Mouse (Mus musculus): ENCODE measurements around the gene Slc25a39.
"Not testable (repeated sequence)": the region's sequence is repeated elsewhere in the genome, so short reads cannot be mapped to it uniquely, and the experiment has no call there.

Gene Slc25a39

DNA sequence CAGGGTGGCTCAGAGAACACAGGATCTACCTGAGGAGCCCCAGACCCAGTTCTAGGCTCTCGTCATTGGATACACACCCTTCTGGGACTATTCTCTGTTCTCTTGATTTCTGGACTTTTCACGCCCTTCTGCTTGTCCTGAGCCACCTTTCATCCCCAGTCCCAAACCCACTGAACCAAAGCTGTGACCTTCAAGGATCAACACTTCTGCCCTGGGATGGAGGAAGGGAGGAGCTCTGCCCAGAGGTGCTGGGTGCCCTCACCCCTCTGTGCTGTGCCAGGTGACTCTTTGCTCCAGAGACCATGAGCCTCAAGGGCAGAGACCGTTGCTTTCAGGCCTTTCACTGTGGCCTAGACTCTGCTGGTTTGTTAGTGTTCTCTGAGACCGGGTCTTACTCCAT, 38.5 kb downstream of the Slc25a39 start:
- no peak for DNase-seq

DNA sequence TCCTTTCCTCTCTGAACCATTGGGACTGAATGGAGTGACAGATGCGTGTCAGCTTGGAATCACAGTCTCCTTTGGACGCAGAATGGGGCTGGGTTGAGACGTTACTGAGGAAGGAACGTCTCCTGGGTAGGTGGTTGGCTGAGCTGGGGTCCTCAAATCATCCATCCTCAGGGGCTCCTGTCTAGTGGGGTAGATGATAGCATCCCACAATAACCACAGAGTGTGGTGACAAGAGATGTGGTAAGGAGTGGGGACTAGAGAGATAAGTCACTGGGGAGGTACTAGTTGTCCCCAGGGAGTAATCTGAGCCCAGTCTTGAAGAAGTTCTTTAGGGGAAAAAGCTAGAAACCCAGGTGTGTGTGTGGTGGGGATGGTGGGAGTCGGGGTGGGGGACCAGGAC, 39.4 kb downstream of the Slc25a39 start:
- no peak for DNase-seq

DNA sequence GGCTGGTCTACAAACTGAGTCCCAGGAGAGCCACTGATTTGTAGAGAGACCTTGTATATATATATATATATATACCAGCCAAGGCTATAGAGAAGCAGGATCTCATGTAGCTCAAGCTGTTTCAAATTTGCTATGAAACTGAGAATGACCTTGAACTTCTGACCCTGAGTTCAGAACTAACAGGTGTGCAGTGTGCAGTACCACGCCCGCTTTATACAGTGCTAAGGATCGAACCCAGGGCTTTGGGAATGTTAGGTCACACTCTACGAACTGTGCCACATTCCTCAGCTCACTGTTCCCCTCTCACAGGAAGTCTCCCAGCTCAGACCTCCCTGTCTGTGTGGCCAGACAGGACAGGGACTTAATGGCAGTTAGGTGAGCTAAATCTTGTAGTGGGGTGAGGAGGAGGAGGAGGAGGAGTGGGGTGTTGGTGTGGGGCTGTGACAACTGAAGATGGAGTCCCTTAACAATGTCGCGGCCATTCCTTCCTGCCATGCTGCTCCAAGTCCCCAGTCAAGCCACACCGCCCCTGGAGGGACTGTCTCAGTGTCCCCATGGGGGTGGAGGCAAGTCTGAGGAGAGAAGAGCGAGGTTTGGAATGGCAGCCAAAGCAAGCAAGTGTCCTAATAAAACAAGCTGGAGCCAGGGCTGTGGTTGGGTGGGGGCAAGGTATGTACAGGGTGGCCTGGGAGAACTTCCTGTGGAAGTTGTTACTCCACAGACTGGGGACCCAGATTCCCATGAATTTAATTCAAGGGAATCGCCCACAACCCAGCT, 40.1 kb downstream of the Slc25a39 start:
- DNase-seq, result no peak

DNA sequence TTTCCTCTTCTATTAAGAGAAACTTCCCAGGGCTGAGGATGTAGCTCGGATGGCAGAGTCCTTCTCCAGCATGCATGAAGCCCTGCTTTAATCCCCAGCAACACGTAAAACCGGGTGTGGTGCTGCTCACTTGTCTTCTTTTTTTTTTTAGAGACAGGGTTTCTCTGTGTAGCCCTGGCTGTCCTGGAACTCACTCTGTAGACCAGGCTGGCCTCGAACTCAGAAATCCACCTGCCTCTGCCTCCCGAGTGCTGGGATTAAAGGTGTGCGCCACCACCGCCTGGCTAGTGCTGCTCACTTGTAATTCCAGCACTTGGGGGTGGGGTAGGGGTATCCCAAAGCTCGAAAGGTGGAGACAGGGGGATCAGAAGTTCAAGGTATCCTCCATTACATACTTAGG, 41.6 kb downstream of the Slc25a39 start, which contains the start of gene Slc4a1:
Gene Slc4a1, minus strand, starts transcription at position 101 of the 400 bp plus-strand sequence.
- not testable (repeated sequence) for DNase-seq

DNA sequence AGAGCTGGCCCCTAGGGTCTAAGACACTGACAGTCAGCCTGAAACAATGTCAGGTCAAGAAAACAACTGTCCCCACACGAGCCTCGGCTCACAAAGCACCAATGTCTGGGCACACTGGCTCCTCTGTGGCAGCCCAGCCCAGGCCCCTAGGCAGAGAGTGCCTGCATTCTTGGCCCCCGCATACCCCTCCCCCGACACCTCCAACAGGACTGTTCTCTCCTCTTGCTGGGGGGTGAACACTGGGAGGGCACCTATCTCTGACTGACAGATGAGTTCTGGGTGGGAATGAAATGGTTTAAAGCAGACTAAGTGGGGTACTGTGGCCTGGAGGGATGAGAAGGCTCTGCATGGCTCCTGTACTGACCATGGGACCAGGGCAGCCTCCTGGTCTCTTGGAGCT, 42.0 kb downstream of the Slc25a39 start:
- no peak for DNase-seq

DNA sequence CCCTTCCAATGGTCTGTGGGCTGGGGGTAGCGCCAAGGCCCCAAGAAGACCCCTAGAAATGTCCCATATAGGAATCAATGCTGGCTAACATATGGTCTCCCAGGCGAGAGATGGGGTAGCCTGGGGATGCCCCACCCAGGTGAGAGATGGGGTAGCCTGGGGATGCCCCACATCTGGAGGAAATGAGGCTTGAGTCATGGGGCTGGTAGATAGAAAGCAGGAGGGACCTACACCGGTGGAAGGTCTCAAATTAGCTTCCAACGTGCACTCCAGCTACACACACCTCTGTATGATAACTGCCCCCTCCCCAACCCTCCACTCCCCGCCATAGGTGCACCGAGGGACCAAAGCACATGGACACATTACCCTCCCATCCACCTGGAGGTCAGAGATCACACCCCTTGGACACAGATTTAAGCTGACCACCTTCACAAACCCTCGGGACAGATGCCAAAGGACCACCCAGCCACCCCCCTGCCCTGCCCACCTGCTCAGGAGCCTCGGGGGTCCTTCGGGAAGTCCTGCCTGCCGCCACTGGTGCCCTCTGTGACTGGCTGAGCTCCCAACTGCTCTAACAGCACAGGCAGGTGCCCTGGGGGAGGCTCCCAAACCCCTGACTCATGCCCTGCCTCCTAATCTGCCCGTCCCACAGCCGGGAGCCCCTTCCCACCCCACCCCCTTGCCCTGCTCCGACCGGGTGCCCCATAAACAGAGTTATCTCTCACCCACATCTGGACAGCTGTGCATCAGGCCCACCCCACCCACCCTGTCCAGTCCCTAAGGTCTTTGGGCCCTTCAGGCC, 43.0 kb downstream of the Slc25a39 start:
- DNase-seq, result no peak

DNA sequence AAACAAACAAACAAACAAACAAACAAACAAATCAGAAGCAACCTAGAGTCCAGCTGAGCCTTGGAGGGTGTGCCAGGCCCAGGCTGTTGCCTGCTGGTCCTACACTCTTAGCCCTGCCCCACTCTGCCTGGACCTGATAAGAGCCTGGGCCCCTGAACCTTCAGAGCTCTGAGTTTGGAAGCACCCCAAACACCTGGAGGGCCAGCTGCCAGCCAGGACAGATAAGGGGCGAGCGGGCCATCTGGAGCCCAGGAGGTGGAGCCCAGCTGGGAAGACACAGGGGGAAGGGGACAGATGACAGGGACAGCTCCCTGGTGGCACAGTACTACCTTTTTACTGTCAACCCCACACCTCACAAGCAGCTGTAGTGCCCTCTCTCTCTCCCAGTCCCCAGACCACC, 44.1 kb downstream of the Slc25a39 start:
- no peak for DNase-seq

DNA sequence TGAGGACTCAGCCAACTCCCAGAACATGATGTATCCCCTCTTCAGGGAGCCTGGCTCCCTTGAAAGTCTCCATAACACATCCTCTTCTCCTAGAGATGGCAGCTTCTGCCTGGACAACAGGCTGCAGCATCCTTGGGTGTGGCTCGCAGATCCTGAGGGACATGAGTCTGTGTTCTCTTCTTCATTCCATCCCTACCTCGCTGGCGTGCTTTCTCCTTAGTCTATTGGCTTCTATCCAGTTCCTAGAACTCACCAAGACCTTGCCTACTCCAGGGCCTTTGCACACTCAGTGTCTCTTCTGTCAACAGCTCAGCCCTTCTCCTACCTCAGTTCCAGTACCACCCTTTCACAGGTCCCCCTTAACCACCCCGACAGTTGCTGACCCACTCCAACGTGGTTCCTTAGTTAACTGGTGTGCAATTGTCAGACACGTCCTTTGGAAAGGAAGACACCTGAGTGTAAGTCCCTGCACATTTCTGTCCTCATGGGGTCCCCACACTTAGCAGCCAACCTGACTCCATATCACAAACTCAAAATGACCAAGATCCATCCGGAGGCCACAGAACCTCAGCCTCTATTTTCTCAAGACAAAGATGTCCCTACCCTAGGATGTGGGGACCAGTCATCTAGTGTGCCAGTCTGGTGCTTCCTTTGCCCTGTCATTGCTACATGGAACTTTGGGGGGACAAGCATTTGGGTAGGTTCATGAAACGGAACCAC, 45.8 kb downstream of the Slc25a39 start:
- DNase-seq, result no peak

DNA sequence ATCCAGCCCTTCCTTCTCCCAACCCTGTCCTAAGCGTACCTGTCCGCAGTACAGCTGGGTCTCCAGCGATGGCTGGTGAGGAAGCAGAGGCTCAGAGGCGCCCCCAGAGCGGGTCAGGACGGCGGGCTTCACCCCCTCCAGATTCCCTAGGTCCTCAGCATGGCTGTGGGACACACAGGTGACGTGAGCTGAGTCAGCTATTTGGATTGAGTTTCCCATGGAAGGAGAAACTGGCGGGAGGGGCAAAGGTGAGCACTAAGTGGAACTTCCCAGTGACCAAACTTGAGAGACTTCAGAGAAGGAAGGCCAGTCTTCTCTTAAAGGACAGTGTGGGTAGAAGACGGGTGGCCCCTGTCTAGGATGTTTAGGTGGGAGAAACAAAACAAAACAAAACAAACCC, 49.4 kb downstream of the Slc25a39 start:
- no peak for DNase-seq

DNA sequence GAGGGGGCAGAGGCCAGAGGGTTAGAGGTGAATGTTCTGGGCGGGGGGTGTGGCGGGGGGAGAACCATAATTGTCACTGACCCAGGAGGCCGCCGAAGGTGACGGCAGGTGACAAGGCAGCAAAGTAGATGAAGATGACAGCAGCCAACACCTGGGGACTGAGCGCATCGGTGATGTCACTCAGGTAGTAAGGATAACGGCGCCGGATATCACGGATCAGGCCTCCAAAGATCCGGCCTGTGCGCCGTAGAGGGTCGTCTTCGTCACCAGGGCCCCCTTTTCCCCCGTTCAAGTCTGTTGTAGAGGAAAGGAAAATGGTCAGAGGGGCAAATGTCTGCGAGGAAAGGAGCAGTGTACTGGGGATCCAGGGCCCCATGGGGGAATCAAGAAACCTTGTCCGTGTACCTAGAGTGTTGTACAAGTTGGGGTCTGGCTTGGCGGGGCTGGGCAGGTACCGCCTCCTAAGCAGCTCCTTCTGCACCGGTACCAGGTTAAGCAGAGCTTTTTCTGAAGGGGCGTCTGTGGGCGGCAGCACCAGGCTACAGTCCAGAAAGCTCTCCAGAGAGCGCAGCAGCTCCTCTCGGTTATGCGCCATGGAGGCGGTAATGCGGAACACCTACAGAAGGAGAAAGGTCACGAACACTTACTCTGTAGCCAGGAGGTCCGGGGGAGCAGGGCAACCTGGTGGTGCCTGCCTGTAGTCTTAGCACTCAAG, 51.0 kb downstream of the Slc25a39 start:
- no peak for DNase-seq

DNA sequence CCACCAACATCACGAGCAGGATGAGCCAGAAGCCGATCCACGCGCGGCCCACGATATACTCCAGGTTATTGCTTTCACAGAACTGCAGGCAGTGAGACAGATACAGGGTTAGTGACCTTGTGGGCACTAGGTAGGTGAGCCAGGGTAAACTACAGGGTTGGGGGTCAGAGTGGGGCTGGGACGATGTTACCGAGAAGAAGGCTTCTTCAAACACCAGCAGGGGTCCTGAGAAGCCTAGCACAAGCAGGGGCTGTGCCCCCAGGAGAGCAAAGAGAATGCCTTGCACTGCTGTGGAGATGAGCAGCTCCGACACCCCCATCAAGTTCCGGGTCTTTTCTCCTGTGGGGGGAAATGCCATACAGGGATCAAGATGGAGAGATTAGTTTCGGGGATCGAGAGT, 51.6 kb downstream of the Slc25a39 start:
- no peak for DNase-seq

DNA sequence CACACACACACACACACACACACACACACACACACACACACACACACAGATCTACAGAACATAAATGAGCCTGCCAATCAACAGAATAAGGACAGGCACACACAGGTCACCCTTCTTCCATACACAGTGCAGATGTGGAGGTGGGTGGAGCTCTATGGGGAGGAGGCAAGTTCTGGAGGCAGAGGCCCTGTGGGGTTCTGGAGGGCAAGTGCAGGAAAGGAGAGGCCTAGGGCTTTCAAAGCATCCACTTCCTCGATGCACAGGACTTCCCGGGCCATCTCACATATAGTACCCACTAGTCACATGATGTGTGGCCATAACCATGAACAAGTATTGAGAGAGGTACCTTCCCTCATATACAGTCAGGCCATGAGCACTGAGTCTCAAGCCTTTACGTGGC, 52.2 kb downstream of the Slc25a39 start:
- no peak for DNase-seq

DNA sequence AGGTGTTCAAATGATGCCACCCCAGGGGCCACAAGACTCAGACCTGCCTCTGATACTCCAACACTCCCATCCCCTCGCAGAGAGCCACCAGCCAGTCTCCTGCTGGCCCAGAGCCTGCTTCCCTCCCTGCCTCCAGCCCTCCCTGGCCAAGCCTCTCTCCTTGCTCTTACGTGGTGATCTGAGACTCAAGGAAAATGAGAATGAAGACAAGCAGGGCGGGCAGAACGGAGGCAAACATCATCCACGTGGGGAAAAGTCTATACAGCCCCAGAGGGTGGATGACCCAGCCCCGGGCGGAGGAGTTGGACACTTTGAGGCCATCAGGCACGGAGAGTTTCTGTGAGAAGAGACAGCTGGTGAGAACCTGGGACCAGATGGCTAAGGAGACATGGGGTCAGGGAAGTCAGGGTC, 54.7 kb downstream of the Slc25a39 start:
- DNase-seq, result no peak

All from lung, postnatal 4 days (tissue).